Mouse (Mus musculus): ENCODE data around the gene Terf2. TPM values are rescaled to one million over a fixed set of nuclear protein-coding genes. Genes with fewer than 3 reads are reported as not detected.

The Terf2 gene
- total RNA-seq, 1 experiment = 13.9 TPM

DNA sequence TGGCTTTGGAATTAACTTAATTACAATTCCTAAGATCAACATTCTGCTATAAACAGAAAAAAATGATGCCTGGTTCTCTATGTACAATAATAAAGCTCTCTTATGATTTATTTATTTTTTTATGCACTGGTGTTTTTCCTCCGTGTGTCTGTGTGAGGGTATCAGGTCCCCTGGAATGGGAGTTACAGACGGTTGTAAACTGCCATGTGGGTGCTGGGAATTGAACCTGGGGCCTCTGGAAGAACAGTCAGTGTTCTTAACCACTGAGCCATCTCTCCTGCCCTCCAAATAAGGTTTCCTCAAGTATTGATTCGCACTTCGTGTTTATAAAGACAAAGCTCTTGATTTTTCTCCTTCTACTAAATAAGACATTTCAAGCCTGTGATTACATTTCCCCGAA lies 42.0 kb upstream of the Terf2 start:
- TF ChIP-seq ZC3H11A (IDR thresholded peaks at IDR 0.05; ENCODE audit: borderline replicate concordance, low read depth, low read length) (no peak), MAFK (IDR thresholded peaks at IDR 0.05; ENCODE audit: insufficient read depth, low read depth, low read length) (no peak)
- Histone ChIP-seq H3K36me3 (ENCODE audit: control insufficient read depth, insufficient read depth, low read length, poor library complexity, severe bottlenecking) (no peaks in the 10 kb centered on the region), H3K27ac (ENCODE audit: insufficient read depth, low read depth, low read length, poor library complexity, severe bottlenecking) (no peak overlapping the region), H3K9ac (ENCODE audit: insufficient read depth, low read depth, low read length, poor library complexity, severe bottlenecking) (no peak overlapping the region), H3K4me3 (ENCODE audit: insufficient read depth in 1 of 2, low read depth in 1 of 2, low read length in 2 of 2, poor library complexity in 1 of 2, severe bottlenecking in 1 of 2) (no peak overlapping the region), H3K9me3 (ENCODE audit: control insufficient read depth, insufficient read depth, low read depth, low read length) (no peaks in the 10 kb centered on the region), H3K4me1 (ENCODE audit: control insufficient read depth in 2 of 2, insufficient read depth in 2 of 2, low read length in 2 of 2, poor library complexity in 1 of 2) (peaks cover 11 to 20% of the 10 kb centered on the region in 2 experiments; a peak in 3 of 4 replicates)
- in situ Hi-C loops (cut with MboI; ENCODE audit: low sequenced_read_pairs in 2 of 2, unreplicated experiment in 2 of 2) = no loop called here
- DNase-seq (ENCODE audit: low read depth, low spot score) = no peak

DNA sequence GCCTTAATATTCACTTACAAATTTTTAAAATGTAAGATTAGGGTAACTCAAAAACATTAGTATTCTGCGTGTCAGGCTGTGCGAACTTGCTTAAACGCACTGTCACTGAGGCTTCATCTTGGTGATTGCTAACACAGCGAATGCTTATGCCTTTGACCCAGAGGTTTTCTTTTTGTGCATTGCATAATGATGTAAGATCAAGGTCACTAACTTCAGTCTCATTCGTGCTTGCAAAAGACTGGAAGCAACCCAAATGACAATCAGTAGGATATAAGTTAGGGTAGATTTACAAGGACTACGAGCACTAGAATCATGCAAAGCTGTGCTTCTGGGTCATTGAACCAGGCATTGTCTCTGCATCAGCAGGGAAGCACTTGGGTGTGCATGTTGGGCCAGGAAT lies 41.2 kb upstream of the Terf2 start:
- H3K4me1 ChIP-seq (ENCODE audit: control insufficient read depth in 2 of 2, insufficient read depth in 2 of 2, low read length in 2 of 2, poor library complexity in 1 of 2) = peaks cover 11 to 23% of the 10 kb centered on the region in 2 experiments; a peak in 3 of 4 replicates
- H3K4me3 ChIP-seq (ENCODE audit: insufficient read depth in 1 of 2, low read depth in 1 of 2, low read length in 2 of 2, poor library complexity in 1 of 2, severe bottlenecking in 1 of 2) = no peak overlapping the region
- no peaks in the 10 kb centered on the region for H3K36me3 ChIP-seq (ENCODE audit: control insufficient read depth, insufficient read depth, low read length, poor library complexity, severe bottlenecking)
- no peak for DNase-seq (ENCODE audit: low read depth, low spot score)
- H3K9me3 ChIP-seq (ENCODE audit: control insufficient read depth, insufficient read depth, low read depth, low read length) = no peaks in the 10 kb centered on the region
- no peak overlapping the region for H3K9ac ChIP-seq (ENCODE audit: insufficient read depth, low read depth, low read length, poor library complexity, severe bottlenecking)
- TF ChIP-seq ZC3H11A (IDR thresholded peaks at IDR 0.05; ENCODE audit: borderline replicate concordance, low read depth, low read length) = no peak
- TF ChIP-seq CHD2 (IDR thresholded peaks at IDR 0.05; ENCODE audit: low read depth, low read length) = no peak
- TF ChIP-seq ZNF384 (IDR thresholded peaks at IDR 0.05; ENCODE audit: low read depth, low read length) = no peak
- no peak for TF ChIP-seq MAFK (IDR thresholded peaks at IDR 0.05; ENCODE audit: insufficient read depth, low read depth, low read length)
- no peak for TF ChIP-seq HCFC1 (IDR thresholded peaks at IDR 0.05; ENCODE audit: borderline replicate concordance, insufficient read depth, low read length)
- in situ Hi-C loops (cut with MboI; ENCODE audit: low sequenced_read_pairs in 2 of 2, unreplicated experiment in 2 of 2) = no loop called here
- no peak overlapping the region for H3K27ac ChIP-seq (ENCODE audit: insufficient read depth, low read depth, low read length, poor library complexity, severe bottlenecking)

DNA sequence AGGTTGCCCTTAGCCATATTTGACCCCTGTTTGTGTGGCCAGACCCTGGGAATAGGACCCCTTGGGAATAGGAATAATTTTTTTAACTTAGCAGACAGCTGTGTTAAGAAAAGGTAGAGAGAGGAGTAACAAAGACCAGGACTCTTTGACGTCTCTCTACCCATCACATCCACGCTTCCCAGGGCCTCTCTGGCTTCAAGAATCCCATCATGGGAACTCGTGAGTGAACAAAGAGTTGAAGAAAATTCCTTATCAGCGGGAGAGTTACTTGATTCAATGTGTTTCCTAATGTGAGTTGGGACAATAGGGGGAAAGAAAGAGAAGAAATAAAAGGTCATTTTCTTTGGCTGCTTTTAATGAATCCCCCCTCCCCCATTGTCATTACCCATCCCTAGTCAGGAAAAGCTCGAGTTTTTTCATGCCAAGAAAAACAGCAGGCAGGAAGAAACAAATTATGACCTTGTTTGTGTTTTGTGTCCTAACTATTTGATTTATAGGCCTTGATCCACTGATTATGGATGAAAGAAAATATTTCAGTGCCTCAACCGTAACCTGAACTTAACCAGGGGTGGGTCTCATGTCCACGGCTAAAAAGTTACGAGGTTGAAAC lies 39.8 kb upstream of the Terf2 start:
- Histone ChIP-seq H3K9ac (ENCODE audit: insufficient read depth, low read depth, low read length, poor library complexity, severe bottlenecking) (peak overlapping the region; percentile 40; the same call in 1 of the 2 replicates), H3K4me1 (ENCODE audit: control insufficient read depth in 2 of 2, insufficient read depth in 2 of 2, low read length in 2 of 2, poor library complexity in 1 of 2) (peaks cover 11 to 23% of the 10 kb centered on the region in 2 experiments; a peak in 3 of 4 replicates), H3K36me3 (ENCODE audit: control insufficient read depth, insufficient read depth, low read length, poor library complexity, severe bottlenecking) (no peaks in the 10 kb centered on the region), H3K27ac (ENCODE audit: insufficient read depth, low read depth, low read length, poor library complexity, severe bottlenecking) (peak overlapping the region; percentile 49; the same call in 1 of the 2 replicates), H3K4me3 (ENCODE audit: insufficient read depth in 1 of 2, low read depth in 1 of 2, low read length in 2 of 2, poor library complexity in 1 of 2, severe bottlenecking in 1 of 2) (no peak overlapping the region), H3K9me3 (ENCODE audit: control insufficient read depth, insufficient read depth, low read depth, low read length) (no peaks in the 10 kb centered on the region)
- TF ChIP-seq ZC3H11A (IDR thresholded peaks at IDR 0.05; ENCODE audit: borderline replicate concordance, low read depth, low read length) = no peak
- no peak for TF ChIP-seq CHD2 (IDR thresholded peaks at IDR 0.05; ENCODE audit: low read depth, low read length)
- no peak for TF ChIP-seq ZNF384 (IDR thresholded peaks at IDR 0.05; ENCODE audit: low read depth, low read length)
- TF ChIP-seq HCFC1 (IDR thresholded peaks at IDR 0.05; ENCODE audit: borderline replicate concordance, insufficient read depth, low read length) = no peak
- no peak for TF ChIP-seq MAFK (IDR thresholded peaks at IDR 0.05; ENCODE audit: insufficient read depth, low read depth, low read length)
- DNase-seq (ENCODE audit: low read depth, low spot score) = no peak
- in situ Hi-C loops (cut with MboI; ENCODE audit: low sequenced_read_pairs in 2 of 2, unreplicated experiment in 2 of 2) = no loop called here

DNA sequence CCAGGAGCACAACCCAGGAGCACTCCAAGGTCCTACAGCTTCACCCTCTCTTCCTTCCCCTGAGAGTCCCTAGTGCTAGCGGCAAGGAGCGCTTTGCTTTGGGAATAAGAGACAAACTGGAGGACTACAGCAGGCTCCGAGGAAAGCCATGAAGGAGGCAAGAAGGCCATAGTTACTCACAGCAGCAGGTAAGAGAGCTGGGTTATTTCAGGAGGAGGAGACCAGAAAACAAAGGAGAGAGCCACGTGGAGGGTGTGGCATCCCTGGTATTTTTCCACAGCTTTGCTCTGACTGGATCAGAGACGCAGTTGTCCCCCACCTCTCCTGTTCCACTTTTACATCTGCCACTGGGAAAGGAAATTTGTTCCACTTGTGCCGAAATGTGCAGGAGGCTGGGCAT lies 37.5 kb upstream of the Terf2 start:
- peak overlapping the region; percentile 65; the same call in 1 of the 2 replicates for H3K27ac ChIP-seq (ENCODE audit: insufficient read depth, low read depth, low read length, poor library complexity, severe bottlenecking)

More for the DNA sequence above, 37.5 kb upstream of the Terf2 start:
- H3K4me3 ChIP-seq (ENCODE audit: insufficient read depth in 1 of 2, low read depth in 1 of 2, low read length in 2 of 2, poor library complexity in 1 of 2, severe bottlenecking in 1 of 2) = peak overlapping the region; percentile 9 to 48; a peak in 3 of 4 replicates
- no peaks in the 10 kb centered on the region for H3K36me3 ChIP-seq (ENCODE audit: control insufficient read depth, insufficient read depth, low read length, poor library complexity, severe bottlenecking)
- H3K4me1 ChIP-seq (ENCODE audit: control insufficient read depth in 2 of 2, insufficient read depth in 2 of 2, low read length in 2 of 2, poor library complexity in 1 of 2) = peaks cover 9 to 20% of the 10 kb centered on the region in 2 experiments; a peak in 3 of 4 replicates
- H3K9ac ChIP-seq (ENCODE audit: insufficient read depth, low read depth, low read length, poor library complexity, severe bottlenecking) = peak overlapping the region; percentile 34; the same call in 1 of the 2 replicates
- TF ChIP-seq ZC3H11A (IDR thresholded peaks at IDR 0.05; ENCODE audit: borderline replicate concordance, low read depth, low read length) (no peak), ZNF384 (IDR thresholded peaks at IDR 0.05; ENCODE audit: low read depth, low read length) (no peak), MAFK (IDR thresholded peaks at IDR 0.05; ENCODE audit: insufficient read depth, low read depth, low read length) (no peak), HCFC1 (IDR thresholded peaks at IDR 0.05; ENCODE audit: borderline replicate concordance, insufficient read depth, low read length) (no peak), CHD2 (IDR thresholded peaks at IDR 0.05; ENCODE audit: low read depth, low read length) (no peak)
- in situ Hi-C loops (cut with MboI; ENCODE audit: low sequenced_read_pairs in 2 of 2, unreplicated experiment in 2 of 2) = no loop called here
- DNase-seq (ENCODE audit: low read depth, low spot score) = no peak
- H3K9me3 ChIP-seq (ENCODE audit: control insufficient read depth, insufficient read depth, low read depth, low read length) = no peaks in the 10 kb centered on the region
